Mouse (Mus musculus): Measurements from ENCODE around the gene Borcs6. TPM values are rescaled to one million over a fixed set of nuclear protein-coding genes. Genes with fewer than 3 reads are reported as not detected.

Gene Borcs6
- 12.4 and 36.7 TPM in 2 replicates for polyA plus RNA-seq (2012; rRNA removed; ENCODE audit: low replicate concordance)

DNA sequence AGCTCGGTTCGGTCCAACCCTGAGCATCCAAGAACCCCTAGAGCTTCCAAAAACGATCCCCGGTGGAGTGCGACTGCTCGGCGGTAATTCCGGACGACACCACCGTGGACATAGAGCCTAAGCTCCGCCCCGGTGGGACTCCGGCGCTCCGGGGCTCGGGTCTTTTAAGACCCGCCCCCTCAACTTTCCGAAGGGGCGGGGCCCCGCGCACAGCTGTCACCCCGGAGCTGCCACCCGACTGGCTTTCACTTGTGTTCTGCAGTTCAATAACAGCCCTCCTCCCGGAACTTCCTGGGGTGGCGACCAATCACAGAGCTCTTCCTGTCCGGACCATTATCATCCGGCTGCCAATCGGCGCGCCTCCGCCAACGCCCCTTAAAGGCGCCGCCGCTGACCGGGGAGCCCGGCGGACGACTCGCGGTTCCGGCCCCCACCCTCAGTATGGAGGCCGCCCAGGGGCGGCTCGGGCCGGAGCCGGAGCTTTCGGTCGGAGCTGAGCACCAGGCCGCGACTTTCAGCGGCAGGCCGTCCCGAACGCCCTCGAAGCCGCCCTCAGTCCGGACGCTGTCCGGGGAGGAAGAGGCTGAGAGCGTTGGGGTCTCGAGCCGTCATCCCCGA, at the start of gene Borcs6:
Borcs6 (plus strand) TSS at position 361 of the 618 bp plus-strand sequence.

DNA sequence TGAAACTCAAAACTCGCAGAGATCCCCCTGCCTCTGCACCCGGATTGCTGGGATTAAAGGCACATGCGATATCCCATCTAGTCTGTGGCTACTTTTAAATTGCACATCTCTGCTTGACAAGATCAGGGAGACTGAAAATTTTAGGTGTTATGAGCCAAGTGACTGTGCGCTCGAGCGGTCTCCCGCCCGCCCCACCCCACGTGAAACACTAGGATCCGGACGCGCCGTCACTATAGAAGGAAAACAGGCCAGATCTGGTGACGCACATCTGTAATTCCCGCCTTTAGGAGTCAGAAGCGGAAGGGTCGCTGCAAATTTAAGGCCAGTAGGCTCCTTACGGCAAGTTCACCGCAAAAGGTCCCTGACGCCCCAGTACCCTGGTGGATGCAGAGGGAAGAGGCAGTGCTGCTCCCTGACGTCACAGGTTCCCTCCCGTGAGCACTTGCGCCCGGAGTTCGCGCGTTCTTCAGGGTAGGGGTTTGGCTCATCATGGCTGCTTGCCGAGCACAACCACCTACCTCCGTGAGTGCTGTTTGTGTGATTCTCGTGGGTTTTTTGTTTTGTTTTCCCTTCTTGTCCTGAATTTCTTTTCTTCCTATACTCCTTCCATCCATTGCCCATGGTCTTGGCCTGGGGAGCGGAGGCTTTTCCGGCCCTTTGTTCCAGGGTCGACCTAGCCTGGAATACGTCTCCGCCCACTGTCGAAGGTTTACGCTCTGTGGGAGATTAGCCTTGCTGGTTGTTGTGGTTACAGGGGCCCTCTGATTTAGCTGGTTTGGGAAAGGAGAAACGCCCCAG, 43.7 kb upstream of the Borcs6 start, which contains the start of gene Ctc1:
Ctc1 (plus strand) TSS at position 268 of the 798 bp plus-strand sequence.

DNA sequence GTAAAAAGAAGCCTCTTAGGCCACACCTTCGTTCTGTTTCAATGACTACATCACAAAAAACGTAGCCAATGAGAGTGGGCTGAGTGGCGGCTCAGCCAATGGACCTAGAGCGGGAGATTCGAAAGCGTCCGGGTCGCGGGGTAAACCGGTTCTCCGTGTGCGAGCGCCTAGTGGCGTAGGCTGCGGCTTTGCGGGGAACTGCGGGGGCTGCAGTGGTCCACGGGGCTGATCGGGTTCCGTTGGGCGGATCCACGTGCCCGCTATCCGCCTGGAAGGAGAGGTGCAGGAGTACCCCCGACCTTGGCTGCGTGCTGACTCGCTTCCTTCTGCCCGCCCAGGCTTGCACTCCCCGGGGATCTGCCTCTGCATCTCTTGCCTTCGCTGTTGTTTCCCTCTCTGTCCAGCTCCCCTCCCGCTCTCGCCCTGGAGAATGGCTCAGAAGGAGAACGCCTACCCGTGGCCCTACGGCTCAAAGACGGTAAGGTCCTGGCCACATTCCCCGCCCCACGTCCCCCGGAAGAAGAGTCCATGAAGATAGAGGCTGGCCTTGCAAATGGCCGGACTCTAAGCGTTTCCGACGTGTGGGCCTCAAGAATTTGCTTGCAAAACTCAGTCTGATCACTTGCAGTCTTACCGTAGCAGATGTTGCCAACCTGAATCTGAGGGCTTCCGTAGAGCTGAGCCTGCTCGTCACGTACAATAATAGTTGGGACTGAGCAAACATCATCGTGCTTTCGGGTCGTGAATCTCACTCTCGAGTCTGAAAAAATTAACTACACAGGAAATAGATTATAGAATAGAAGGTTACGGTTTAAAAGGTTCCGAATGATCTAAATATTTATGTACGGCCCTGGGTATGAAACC, 13.8 kb upstream of the Borcs6 start, which contains the start of gene Aurkb:
Aurkb (plus strand) TSS at position 117 of the 864 bp plus-strand sequence.

GRCm38 (mm10) chr11:69070590-69071222, 11.2 kb downstream of the Borcs6 start, which contains the start of gene Tmem107:
TSS of gene Tmem107 (plus strand) at chr11:69070806.

GRCm38 (mm10) chr11:69088103-69088855, 28.8 kb downstream of the Borcs6 start, which contains the start of gene Vamp2:
TSS of gene Vamp2 (plus strand) at chr11:69088490.

GRCm38 (mm10) chr11:69094697-69095429, 35.3 kb downstream of the Borcs6 start, which contains the start of gene Per1:
TSS of gene Per1 (plus strand) at chr11:69095217.

Other genes starting within 250 kb of the Borcs6 start
- 35.5 and 94.6 TPM in 2 replicates for gene Ndel1, start 187.9 kb upstream of the Borcs6 start, polyA plus RNA-seq (2012; rRNA removed; ENCODE audit: low replicate concordance)
- gene Rnf222, start 171.2 kb upstream of the Borcs6 start, polyA plus RNA-seq (2012; rRNA removed; ENCODE audit: low replicate concordance) = not detected in 2 replicates
- 172 and 364 TPM in 2 replicates for gene Rpl26, start 158.1 kb upstream of the Borcs6 start, polyA plus RNA-seq (2012; rRNA removed; ENCODE audit: low replicate concordance)
- gene Odf4, start 132.6 kb upstream of the Borcs6 start, polyA plus RNA-seq (2012; rRNA removed; ENCODE audit: low replicate concordance) = not detected in 2 replicates
- 16.9 and 18.8 TPM in 2 replicates for gene Arhgef15, start 102.2 kb upstream of the Borcs6 start, polyA plus RNA-seq (2012; rRNA removed; ENCODE audit: low replicate concordance)
- gene Slc25a35, start 91.6 kb upstream of the Borcs6 start, polyA plus RNA-seq (2012; rRNA removed; ENCODE audit: low replicate concordance) = 17.1 and 22.0 TPM in 2 replicates
- 29.7 and 31.1 TPM in 2 replicates for gene Rangrf, start 84.5 kb upstream of the Borcs6 start, polyA plus RNA-seq (2012; rRNA removed; ENCODE audit: low replicate concordance)
- 6.7 and 7.2 TPM in 2 replicates for gene Pfas, start 51.3 kb upstream of the Borcs6 start, polyA plus RNA-seq (2012; rRNA removed; ENCODE audit: low replicate concordance)
- 23.0 and 25.0 TPM in 2 replicates for gene Ctc1, start 43.8 kb upstream of the Borcs6 start, polyA plus RNA-seq (2012; rRNA removed; ENCODE audit: low replicate concordance)
- 27.8 and 56.2 TPM in 2 replicates for gene Aurkb, start 14.1 kb upstream of the Borcs6 start, polyA plus RNA-seq (2012; rRNA removed; ENCODE audit: low replicate concordance)
- 15.0 and 29.3 TPM in 2 replicates for gene Tmem107, start 11.1 kb downstream of the Borcs6 start, polyA plus RNA-seq (2012; rRNA removed; ENCODE audit: low replicate concordance)
- 84.0 and 93.4 TPM in 2 replicates for gene Vamp2, start 28.8 kb downstream of the Borcs6 start, polyA plus RNA-seq (2012; rRNA removed; ENCODE audit: low replicate concordance)
- gene Per1, start 35.5 kb downstream of the Borcs6 start, polyA plus RNA-seq (2012; rRNA removed; ENCODE audit: low replicate concordance) = 12.0 and 17.6 TPM in 2 replicates
- 1.7 and 2.1 TPM in 2 replicates for gene Hes7, start 60.7 kb downstream of the Borcs6 start, polyA plus RNA-seq (2012; rRNA removed; ENCODE audit: low replicate concordance)
- 0.11 and 0.43 TPM in 2 replicates for gene 9130213A22Rik, start 62.9 kb downstream of the Borcs6 start, polyA plus RNA-seq (2012; rRNA removed; ENCODE audit: low replicate concordance)
- 0.20 and 0.79 TPM in 2 replicates for gene Aloxe3, start 66.2 kb downstream of the Borcs6 start, polyA plus RNA-seq (2012; rRNA removed; ENCODE audit: low replicate concordance)
- gene Alox12b, start 97.3 kb downstream of the Borcs6 start, polyA plus RNA-seq (2012; rRNA removed; ENCODE audit: low replicate concordance) = not detected in 2 replicates
- not detected in 2 replicates for gene Alox8, start 138.1 kb downstream of the Borcs6 start, polyA plus RNA-seq (2012; rRNA removed; ENCODE audit: low replicate concordance)
- gene Gucy2e, start 177.3 kb downstream of the Borcs6 start, polyA plus RNA-seq (2012; rRNA removed; ENCODE audit: low replicate concordance) = not detected in 2 replicates

Measured in duodenum, adult 2 months (tissue).